Mouse (Mus musculus) neural tube, embryonic 12.5 days (tissue): ENCODE data around the gene Cldn2. TPM values are rescaled to one million over a fixed set of nuclear protein-coding genes. Genes with fewer than 3 reads are reported as not detected.

Experiments
- ATAC-seq: fragments of 200-750 bp; cut with Nextera tagmentation; 2 replicates; pipeline ENCODE4 v1.8.0; 2017; ENCODE audit warnings: low read depth, mild to moderate bottlenecking, moderate TSS enrichment, moderate library complexity; ENCODE audit not compliant: low FRiP score
- H3K27ac ChIP-seq: fragments of 300-500 bp; sonication (generic); 2 replicates; pipeline ENCODE4 v1.5.1; 2016
- H3K27me3 ChIP-seq: fragments of 300-500 bp; sonication (generic); replicated peaks from 2 replicates; pipeline ENCODE4 v1.6.1; 2016; ENCODE audit warnings: mild to moderate bottlenecking
- H3K36me3 ChIP-seq: fragments of 300-500 bp; sonication (generic); 2 replicates; pipeline ENCODE4 v1.6.1; 2016; ENCODE audit warnings: mild to moderate bottlenecking
- H3K4me1 ChIP-seq: fragments of 300-500 bp; sonication (generic); 2 replicates; pipeline ENCODE4 v1.6.1; 2016
- H3K4me2 ChIP-seq: fragments of 300-500 bp; sonication (generic); replicated peaks from 2 replicates; pipeline ENCODE4 v1.6.1; 2016; ENCODE audit warnings: mild to moderate bottlenecking
- H3K4me3 ChIP-seq: fragments of 300-500 bp; sonication (generic); 2 replicates; pipeline ENCODE4 v1.5.1; 2016
- H3K9ac ChIP-seq: fragments of 300-500 bp; sonication (generic); 2 replicates; pipeline ENCODE4 v1.6.1; 2016; ENCODE audit warnings: mild to moderate bottlenecking
- H3K9me3 ChIP-seq: fragments of 300-500 bp; sonication (generic); 2 replicates; pipeline ENCODE4 v1.6.1; 2016; ENCODE audit warnings: mild to moderate bottlenecking
- WGBS: fragments of 180-500 bp; shearing (Covaris S2); methylation state at CpG from one replicate; pipeline ENCODE4 v1.1.7; 2016; 5-methylcytosine and 5-hydroxymethylcytosine counted together
- polyA plus RNA-seq: library from polyadenylated mRNA; unstranded; fragments of >200 nt; fragmentation: Nextera tagmentation; extraction: Ambion mirVana; gene quantifications from 2 replicates; pipeline ENCODE4 v1.2.1, GENCODE M21; 2016

Gene Cldn2
- polyA plus RNA-seq, 1 experiment from 2014 or later, result 0.42 TPM

DNA sequence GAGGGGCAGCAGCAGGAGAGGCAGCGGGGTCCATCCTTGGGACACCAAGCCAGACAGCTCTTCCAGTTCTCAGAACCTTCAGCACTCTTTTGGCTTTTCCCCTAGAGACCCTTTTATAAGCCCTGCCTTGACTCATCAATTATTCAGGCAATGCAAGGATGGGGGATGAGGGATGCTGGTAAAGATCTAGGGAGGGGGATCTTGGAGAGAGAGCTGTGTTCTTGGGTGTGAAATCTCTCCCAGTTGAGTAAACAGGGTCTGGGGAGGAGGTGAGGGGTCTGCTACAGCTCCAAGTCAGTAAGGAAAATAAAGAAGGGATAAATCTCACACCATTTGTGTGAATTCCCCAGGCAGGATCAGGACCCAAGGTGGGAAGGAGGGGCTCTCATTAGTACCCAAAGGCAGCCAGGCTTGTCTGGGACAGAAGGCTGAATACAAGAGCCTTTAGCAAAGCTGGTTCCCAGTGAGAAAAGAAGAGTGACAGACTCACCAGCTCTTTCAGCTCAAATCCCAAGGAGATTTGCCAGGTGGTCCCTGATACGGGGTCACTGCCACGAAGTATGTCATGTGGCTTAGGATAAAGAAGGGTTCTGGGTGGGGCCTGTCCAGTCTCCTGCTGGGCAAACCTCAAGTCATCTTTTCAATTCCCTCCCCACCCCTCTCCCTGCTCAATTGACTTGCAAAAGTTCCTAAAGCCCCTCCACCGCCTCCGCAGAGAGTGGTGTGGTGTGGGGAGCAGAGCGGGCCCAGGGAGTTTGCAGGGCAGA is 18.2 kb upstream of the Cldn2 start, which contains the start of gene Ripply1:
Gene Ripply1 (minus strand): TSS at position 76 of the 767 bp plus-strand sequence.
- Histone ChIP-seq H3K36me3 (no peaks in the 10 kb centered on the region), H3K27me3 (0 out of 2 replicates have a peak, but pooled peaks cover 3% of the 10 kb centered on the region), H3K9ac (no peak within 1 kb of the TSS), H3K4me3 (no peak within 1 kb of the TSS), H3K4me2 (no peak within 1 kb of the TSS), H3K27ac (no peak within 1 kb of the TSS), H3K4me1 (no peaks in the 10 kb centered on the region), H3K9me3 (no peaks in the 10 kb centered on the region)
- ATAC-seq, result no peak
- 30% methylated on average over 6 of the region's 6 CpGs for WGBS

DNA sequence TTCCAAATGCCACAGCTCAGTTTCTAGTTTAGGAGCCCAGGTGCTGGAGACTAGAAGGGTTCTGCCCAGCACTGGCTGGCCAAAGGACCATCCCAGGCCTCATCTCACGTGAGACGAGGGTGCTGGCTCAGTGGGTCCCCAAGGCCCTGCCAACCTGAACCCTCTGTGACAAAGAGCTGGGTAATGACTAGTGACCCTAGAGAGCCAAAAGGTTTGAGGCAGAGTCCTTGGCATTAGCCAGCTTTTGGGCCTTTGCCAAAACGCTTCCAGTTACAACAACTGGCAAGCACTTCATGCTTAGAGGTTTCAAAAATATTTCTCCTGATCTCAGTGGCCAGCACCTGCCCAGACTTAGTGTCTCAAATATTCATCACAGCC is 17.6 kb upstream of the Cldn2 start:
- Histone ChIP-seq H3K27me3 (0 out of 2 replicates have a peak, but pooled peaks cover 3% of the 10 kb centered on the region), H3K4me3 (no peak overlapping the region), H3K9me3 (no peaks in the 10 kb centered on the region), H3K27ac (no peak overlapping the region), H3K36me3 (no peaks in the 10 kb centered on the region), H3K4me2 (no peak overlapping the region), H3K9ac (no peak overlapping the region), H3K4me1 (no peaks in the 10 kb centered on the region)
- WGBS, result 48% methylated on average over 3 of the region's 3 CpGs
- ATAC-seq, result no peak

DNA sequence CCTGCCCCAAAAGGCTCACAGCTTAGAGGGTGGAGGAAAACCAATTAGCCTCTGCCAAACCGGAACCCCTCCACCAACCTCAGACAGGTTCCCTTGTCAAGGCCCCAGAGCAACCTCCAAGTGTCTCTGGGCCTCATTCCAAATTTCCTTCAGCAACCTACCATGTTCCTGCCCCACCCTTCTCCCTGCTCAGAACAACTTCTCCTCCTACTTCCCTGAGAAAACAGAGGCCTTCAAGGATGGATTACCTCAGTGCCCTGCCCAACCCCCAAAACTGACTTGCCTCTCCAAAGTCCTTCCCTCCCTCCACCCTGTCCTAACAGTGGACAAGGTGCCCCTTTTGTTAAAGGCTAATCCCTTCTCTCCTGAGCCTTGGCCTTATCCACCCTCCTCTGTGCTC is 14.9 kb upstream of the Cldn2 start:
- Histone ChIP-seq H3K4me3 (no peak overlapping the region), H3K27ac (no peak overlapping the region), H3K4me2 (no peak overlapping the region), H3K4me1 (no peaks in the 10 kb centered on the region), H3K9me3 (no peaks in the 10 kb centered on the region), H3K27me3 (no peaks in the 10 kb centered on the region), H3K9ac (no peak overlapping the region), H3K36me3 (no peaks in the 10 kb centered on the region)
- ATAC-seq, result no peak
- 53% methylated on average over 1 of the region's 1 CpGs for WGBS

DNA sequence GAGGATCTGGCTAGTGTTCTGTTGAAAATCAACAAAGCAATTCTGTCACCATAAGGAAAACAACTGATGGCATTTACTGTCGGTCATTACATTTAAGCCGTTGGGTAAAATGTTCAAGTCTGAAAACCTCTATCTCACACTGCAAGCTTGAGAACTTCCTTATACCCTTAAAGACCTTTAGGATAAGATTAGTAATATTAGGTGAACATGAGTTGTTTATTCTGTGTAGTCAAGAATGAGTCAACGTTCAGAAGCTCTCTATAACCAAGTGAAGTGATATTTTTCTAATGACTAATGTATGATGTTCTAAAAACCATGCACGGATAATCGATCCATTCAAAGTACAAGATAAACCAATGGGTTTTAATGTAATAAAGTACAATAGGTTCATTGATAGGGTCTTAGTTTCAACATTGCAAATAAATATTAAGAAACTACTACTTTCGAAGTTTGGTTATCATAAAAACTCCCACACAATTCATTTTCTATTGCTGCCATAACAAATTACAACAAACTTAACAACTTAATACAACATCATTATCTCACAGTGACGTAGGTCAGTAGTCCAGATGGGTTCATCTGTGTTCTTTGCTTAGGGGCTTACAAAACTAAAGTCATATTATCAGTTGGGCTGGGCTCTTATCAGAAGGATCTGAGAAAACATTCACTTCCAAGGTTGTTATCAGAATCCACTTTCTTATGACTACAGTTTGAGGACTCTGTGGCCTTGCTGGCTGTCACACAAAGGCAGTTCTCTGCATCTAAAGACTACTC is 6.4 kb upstream of the Cldn2 start:
- 88% methylated on average over 7 of the region's 7 CpGs for WGBS
- Histone ChIP-seq H3K4me1 (no peaks in the 10 kb centered on the region), H3K4me2 (no peak overlapping the region), H3K27me3 (0 out of 2 replicates have a peak, but pooled peaks cover 2% of the 10 kb centered on the region), H3K9ac (no peak overlapping the region), H3K9me3 (no peaks in the 10 kb centered on the region), H3K27ac (no peak overlapping the region), H3K36me3 (no peaks in the 10 kb centered on the region), H3K4me3 (no peak overlapping the region)
- ATAC-seq, result no peak

DNA sequence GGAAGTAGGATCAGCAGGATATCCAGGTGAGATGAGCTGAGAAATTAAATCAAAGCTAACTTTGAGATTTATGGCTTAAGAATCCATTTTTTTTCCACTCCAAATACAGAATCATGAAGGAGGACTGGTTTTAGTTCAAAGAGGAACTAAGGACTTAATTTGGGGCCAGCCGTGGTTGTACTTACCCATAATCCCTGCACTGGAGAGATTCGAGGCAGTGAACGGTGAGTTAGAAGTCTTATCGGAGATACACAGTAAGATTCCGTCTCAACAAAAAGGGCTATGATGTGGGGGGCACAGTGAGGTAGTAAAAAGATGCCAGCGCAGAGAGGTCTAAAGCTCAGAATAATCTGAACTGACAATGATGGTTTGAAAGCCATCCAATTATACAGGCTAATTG is 4.6 kb upstream of the Cldn2 start:
- H3K4me3 ChIP-seq, result no peak overlapping the region
- no peak overlapping the region for H3K27ac ChIP-seq
- H3K9me3 ChIP-seq, result no peaks in the 10 kb centered on the region
- no peak for ATAC-seq
- no peaks in the 10 kb centered on the region for H3K4me1 ChIP-seq
- no peak overlapping the region for H3K4me2 ChIP-seq
- no peaks in the 10 kb centered on the region for H3K36me3 ChIP-seq
- 0 out of 2 replicates have a peak, but pooled peaks cover 2% of the 10 kb centered on the region for H3K27me3 ChIP-seq
- no peak overlapping the region for H3K9ac ChIP-seq
- 93% methylated on average over 6 of the region's 6 CpGs for WGBS

DNA sequence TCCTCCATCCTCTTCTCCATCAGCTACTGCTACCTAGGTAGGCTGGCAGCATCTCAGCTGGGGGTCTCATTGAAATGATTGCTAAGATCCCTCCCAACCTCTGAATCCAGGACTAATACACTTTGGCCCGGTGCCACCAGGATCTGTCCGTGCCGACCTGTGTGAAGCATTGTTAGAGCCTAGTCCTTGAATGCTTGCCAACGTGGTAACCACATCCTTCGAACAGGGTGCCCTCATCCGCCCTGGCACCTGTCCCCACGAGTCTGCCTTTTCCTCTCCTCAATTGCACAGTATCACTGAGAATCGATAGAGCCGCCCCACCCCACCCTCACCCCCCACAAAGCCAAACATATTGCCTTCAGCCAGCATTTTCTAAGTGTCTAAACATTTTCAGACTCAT is 2.8 kb upstream of the Cldn2 start:
- ATAC-seq, result no peak
- Histone ChIP-seq H3K27ac (no peak overlapping the region), H3K4me3 (no peak overlapping the region), H3K4me1 (no peaks in the 10 kb centered on the region), H3K27me3 (0 out of 2 replicates have a peak, but pooled peaks cover 2% of the 10 kb centered on the region), H3K9me3 (no peaks in the 10 kb centered on the region), H3K4me2 (no peak overlapping the region), H3K9ac (no peak overlapping the region), H3K36me3 (no peaks in the 10 kb centered on the region)
- 87% methylated on average over 9 of the region's 9 CpGs for WGBS

DNA sequence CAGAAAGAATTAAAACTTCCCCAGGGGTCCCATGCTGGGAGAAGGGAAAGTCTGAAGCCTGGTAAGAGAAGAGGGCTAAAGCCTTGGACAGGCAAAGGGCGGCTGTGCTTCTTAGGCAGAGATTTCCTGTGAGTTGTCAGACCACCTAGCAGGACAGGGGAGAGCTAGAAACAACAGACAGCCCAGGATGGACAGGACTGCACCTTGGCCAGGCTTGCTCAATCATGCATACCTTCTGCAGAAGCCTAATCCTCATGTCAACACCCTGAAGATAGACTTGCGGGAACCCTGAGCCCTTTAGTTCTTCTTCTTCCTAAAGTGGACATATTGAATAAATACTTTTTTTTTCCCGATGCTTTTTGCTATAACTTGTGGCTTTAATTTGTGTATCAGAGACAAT is 675 bp upstream of the Cldn2 start:
- no peak for ATAC-seq
- Histone ChIP-seq H3K9me3 (no peaks in the 10 kb centered on the region), H3K27ac (no peak overlapping the region), H3K4me1 (no peaks in the 10 kb centered on the region), H3K9ac (no peak overlapping the region), H3K27me3 (0 out of 2 replicates have a peak, but pooled peaks cover 2% of the 10 kb centered on the region), H3K4me3 (no peak overlapping the region), H3K4me2 (no peak overlapping the region), H3K36me3 (no peaks in the 10 kb centered on the region)
- 85% methylated on average over 3 of the region's 3 CpGs for WGBS

DNA sequence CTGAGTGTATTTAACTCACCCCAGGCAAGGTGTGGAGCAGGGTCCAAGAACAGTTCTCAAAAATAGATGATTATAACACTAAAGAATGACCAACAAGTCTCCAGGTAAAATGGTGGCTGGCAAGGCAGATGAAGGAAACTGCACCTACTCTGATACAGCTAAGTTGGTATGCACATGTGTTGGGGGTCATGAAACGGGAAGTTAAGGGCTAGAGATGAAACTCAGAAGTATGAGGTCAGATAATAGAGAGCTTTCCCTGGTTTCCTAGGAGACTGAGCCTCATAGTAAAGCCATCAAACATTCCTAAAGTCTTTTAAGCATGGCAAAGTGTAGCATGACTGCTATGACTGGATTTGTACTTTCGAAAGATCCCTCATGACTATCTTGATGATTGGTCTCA is 2.4 kb downstream of the Cldn2 start:
- ATAC-seq, result no peak
- Histone ChIP-seq H3K9me3 (no peaks in the 10 kb centered on the region), H3K4me1 (no peaks in the 10 kb centered on the region), H3K4me3 (no peak overlapping the region), H3K4me2 (no peak overlapping the region), H3K9ac (no peak overlapping the region), H3K27me3 (0 out of 2 replicates have a peak, but pooled peaks cover under 1% of the 10 kb centered on the region), H3K36me3 (no peaks in the 10 kb centered on the region), H3K27ac (no peak overlapping the region)
- WGBS, result 90% methylated on average over 2 of the region's 2 CpGs

DNA sequence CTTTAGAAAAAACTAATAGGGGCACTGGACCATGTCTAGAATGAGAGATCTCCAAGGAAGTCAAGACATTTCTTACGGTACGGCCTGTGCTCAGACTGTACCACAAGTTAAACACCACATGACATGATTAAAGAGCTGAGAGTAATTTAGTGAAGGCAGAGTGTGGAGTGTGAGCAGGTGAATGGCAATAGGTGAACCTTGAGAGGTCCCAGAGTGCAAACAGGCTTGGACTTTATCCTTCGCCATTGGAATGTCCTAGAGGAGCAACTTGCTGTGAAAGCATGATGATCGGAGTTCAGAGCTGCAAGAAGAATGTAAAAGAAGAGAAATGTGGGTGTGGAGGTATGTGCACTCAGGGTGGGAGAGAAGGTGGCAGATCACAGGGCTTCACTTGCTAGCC is 5.3 kb downstream of the Cldn2 start:
- Histone ChIP-seq H3K4me1 (no peaks in the 10 kb centered on the region), H3K36me3 (no peaks in the 10 kb centered on the region), H3K27me3 (no peaks in the 10 kb centered on the region), H3K27ac (no peak overlapping the region), H3K4me2 (no peak overlapping the region), H3K9ac (no peak overlapping the region), H3K4me3 (no peak overlapping the region), H3K9me3 (no peaks in the 10 kb centered on the region)
- 97% methylated on average over 4 of the region's 4 CpGs for WGBS
- ATAC-seq, result no peak

DNA sequence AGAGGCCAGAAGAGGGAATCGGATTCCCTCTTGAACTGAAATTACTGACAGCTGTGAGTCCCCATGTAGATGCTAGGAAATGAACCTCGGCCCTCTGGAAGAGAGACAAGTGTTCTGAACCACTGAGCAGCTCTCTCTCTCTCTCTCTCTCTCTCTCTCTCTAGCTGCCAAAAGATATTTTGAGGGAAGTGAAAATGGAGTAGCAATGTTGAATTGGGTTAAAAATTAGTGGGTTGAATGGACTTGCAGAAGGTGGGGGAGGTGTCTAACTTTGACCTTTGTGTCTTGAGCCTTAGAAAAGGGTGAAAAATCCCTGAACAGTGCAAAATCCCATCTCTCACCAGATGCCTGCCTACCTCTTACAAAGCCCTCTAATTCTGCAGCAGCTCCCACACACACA is 6.8 kb downstream of the Cldn2 start:
- no peak overlapping the region for H3K9ac ChIP-seq
- no peak for ATAC-seq
- no peaks in the 10 kb centered on the region for H3K4me1 ChIP-seq
- H3K27ac ChIP-seq, result no peak overlapping the region
- WGBS, result 69% methylated on average over 2 of the region's 2 CpGs
- H3K36me3 ChIP-seq, result no peaks in the 10 kb centered on the region
- H3K27me3 ChIP-seq, result no peaks in the 10 kb centered on the region
- no peaks in the 10 kb centered on the region for H3K9me3 ChIP-seq
- H3K4me3 ChIP-seq, result no peak overlapping the region
- no peak overlapping the region for H3K4me2 ChIP-seq

DNA sequence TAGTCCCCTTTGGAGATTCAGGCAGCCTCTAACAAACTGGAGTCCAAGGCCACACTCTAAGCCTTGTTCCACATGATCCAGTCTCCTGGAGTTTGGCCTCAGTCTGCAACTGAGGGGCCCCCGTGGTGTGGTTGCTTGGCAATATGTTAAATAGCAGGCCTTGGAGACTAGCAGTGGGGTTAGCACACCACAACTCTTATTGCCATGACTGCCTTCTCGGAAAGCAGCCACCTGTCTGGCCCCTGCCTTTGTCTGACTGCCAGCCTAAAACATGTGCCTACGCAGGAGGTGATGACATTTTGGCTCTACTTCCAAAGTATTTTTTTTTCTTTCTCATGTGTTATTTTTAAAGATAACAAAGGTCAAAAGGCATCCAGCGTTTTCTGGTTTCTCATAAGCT is 7.5 kb downstream of the Cldn2 start:
- Histone ChIP-seq H3K4me1 (no peaks in the 10 kb centered on the region), H3K9ac (no peak overlapping the region), H3K9me3 (no peaks in the 10 kb centered on the region), H3K27me3 (no peaks in the 10 kb centered on the region), H3K4me3 (no peak overlapping the region), H3K4me2 (no peak overlapping the region), H3K36me3 (no peaks in the 10 kb centered on the region), H3K27ac (no peak overlapping the region)
- peak; percentile 41; the same call in 1 of the 2 replicates for ATAC-seq
- WGBS, result 40% methylated on average over 4 of the region's 4 CpGs

DNA sequence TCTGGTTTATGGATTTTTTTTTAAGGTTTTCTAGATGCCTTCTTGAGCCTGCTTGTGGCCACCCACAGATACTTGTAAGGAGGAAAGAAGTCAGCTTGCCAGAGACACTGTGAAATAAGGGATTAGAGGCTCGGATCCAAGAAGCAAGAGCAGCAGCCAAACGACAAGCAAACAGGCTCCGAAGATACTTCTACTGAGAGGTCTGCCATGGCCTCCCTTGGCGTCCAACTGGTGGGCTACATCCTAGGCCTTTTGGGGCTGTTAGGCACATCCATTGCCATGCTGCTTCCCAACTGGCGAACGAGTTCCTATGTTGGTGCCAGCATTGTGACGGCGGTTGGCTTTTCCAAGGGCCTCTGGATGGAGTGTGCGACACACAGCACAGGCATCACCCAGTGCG is 7.9 kb downstream of the Cldn2 start:
- Histone ChIP-seq H3K27ac (no peak overlapping the region), H3K27me3 (no peaks in the 10 kb centered on the region), H3K4me1 (no peaks in the 10 kb centered on the region), H3K4me3 (no peak overlapping the region), H3K36me3 (no peaks in the 10 kb centered on the region), H3K9ac (no peak overlapping the region), H3K9me3 (no peaks in the 10 kb centered on the region), H3K4me2 (no peak overlapping the region)
- no peak for ATAC-seq
- 88% methylated on average over 10 of the region's 10 CpGs for WGBS
